Mouse (Mus musculus) forebrain, embryonic 16.5 days (tissue): ENCODE measurements at regions not wholly inside any gene's neighbourhood (a gene's known extent, or its start where the extent isn't known, plus 50 kb on each side); places are given as distances from the start of the nearest gene placed in this dataset.

Experiments used
- ATAC-seq: fragments of 200-750 bp; cut with Nextera tagmentation; 2 replicates; pipeline ENCODE4 v1.8.0; 2017; ENCODE audit warnings: mild to moderate bottlenecking, moderate library complexity
- H3K27ac ChIP-seq: fragments of 300-500 bp; sonication (generic); 2 replicates; pipeline ENCODE4 v1.5.1; 2014; ENCODE audit warnings: low read length, control low read depth
- H3K27me3 ChIP-seq: fragments of 300-500 bp; sonication (generic); replicated peaks from 2 replicates; pipeline ENCODE4 v1.6.1; 2014; ENCODE audit warnings: low read length; ENCODE audit not compliant: control insufficient read depth, insufficient read depth
- H3K36me3 ChIP-seq: fragments of 300-500 bp; sonication (generic); 2 replicates; pipeline ENCODE4 v1.6.1; 2014; ENCODE audit not compliant: control insufficient read depth, insufficient read depth
- H3K4me1 ChIP-seq: fragments of 300-500 bp; sonication (generic); replicated peaks from 2 replicates; pipeline ENCODE4 v1.6.1; 2014; ENCODE audit warnings: low read length; ENCODE audit not compliant: control insufficient read depth, insufficient read depth
- H3K4me2 ChIP-seq: fragments of 300-500 bp; sonication (generic); 2 replicates; pipeline ENCODE4 v1.6.1; 2014; ENCODE audit warnings: mild to moderate bottlenecking, low read length, control low read depth
- H3K4me3 ChIP-seq: fragments of 300-500 bp; sonication (generic); replicated peaks from 2 replicates; pipeline ENCODE4 v1.5.1; 2014; ENCODE audit warnings: mild to moderate bottlenecking, low read length, control low read depth
- H3K9ac ChIP-seq: fragments of 300-500 bp; sonication (generic); replicated peaks from 2 replicates; pipeline ENCODE4 v1.6.1; 2014; ENCODE audit warnings: low read depth, low read length, control low read depth
- H3K9me3 ChIP-seq: fragments of 300-500 bp; sonication (generic); 2 replicates; pipeline ENCODE4 v1.6.1; 2016; ENCODE audit warnings: low read length; ENCODE audit not compliant: control insufficient read depth
- WGBS: fragments of 180-500 bp; shearing (Covaris S2); extraction: QIAGEN DNeasy Blood & Tissue Kit; methylation state at CpG from one replicate; pipeline ENCODE4 v1.1.7; 2014; 5-methylcytosine and 5-hydroxymethylcytosine counted together

- no peaks in the 10 kb centered on the region for H3K9me3 ChIP-seq
- ATAC-seq = no peak
- H3K27me3 ChIP-seq = no peaks in the 10 kb centered on the region
- WGBS = 69% methylated on average over 4 of the region's 4 CpGs
- H3K36me3 ChIP-seq = no peaks in the 10 kb centered on the region
- H3K9ac ChIP-seq = no peak overlapping the region
- H3K4me2 ChIP-seq = no peak overlapping the region
- H3K4me1 ChIP-seq = peaks cover 15% of the 10 kb centered on the region
- H3K27ac ChIP-seq = no peak overlapping the region
- H3K4me3 ChIP-seq = no peak overlapping the region
These were observed 141.9 kb upstream of the Tle3 start for GRCm38 (mm10) chr9:61230306-61230705.

DNA sequence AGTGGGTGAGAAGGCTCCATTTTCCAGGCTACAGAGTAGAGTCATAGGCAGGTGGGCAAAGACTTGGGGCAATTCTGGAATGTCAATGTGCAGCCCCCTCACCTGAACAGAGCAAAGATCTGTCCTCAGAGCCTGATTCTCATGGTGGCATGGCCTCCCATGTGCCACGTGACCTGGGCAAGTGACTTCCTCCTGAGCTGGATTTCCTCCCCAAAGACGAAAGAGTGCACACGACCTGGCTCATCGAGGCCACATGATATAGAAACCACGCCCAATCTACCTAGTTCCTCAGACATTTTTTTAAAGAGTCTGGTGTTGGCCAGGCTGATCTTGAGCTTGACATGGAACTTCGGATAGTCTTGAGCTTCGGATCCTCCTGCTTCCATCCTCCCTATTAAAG, 139.5 kb upstream of the Tle3 start:
- H3K4me1 ChIP-seq = peaks cover 22% of the 10 kb centered on the region
- no peak overlapping the region for H3K4me3 ChIP-seq
- no peak overlapping the region for H3K27ac ChIP-seq
- WGBS = 92% methylated on average over 7 of the region's 7 CpGs
- H3K4me2 ChIP-seq = no peak overlapping the region
- no peaks in the 10 kb centered on the region for H3K27me3 ChIP-seq
- no peak for ATAC-seq
- H3K9ac ChIP-seq = no peak overlapping the region
- no peaks in the 10 kb centered on the region for H3K36me3 ChIP-seq
- H3K9me3 ChIP-seq = no peaks in the 10 kb centered on the region

DNA sequence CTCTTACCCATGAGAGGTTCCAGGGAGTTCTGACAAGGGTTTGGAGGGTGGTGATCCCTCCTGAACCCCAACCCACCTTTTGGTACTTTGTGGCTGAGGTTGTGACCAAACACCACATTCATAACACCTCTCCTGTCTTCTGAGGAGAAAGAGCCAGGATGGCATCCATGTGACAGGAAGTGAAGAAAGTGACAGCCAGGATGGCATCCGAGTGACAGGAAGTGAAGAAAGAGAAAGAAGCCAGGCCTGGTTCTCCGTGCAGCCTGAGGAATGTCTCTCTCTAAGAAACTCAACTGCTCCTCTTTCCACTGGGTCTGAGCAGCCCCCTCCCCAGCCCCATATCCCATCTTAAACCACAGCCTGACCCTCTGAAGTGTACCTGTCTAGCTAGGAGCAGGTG, 138.9 kb upstream of the Tle3 start:
- no peaks in the 10 kb centered on the region for H3K36me3 ChIP-seq
- H3K9me3 ChIP-seq = no peaks in the 10 kb centered on the region
- ATAC-seq = no peak
- no peak overlapping the region for H3K27ac ChIP-seq
- no peak overlapping the region for H3K4me2 ChIP-seq
- H3K4me3 ChIP-seq = no peak overlapping the region
- H3K4me1 ChIP-seq = peaks cover 16% of the 10 kb centered on the region
- H3K9ac ChIP-seq = no peak overlapping the region
- no peaks in the 10 kb centered on the region for H3K27me3 ChIP-seq
- WGBS = 89% methylated on average over 2 of the region's 2 CpGs

- Histone ChIP-seq H3K9me3 (no peaks in the 10 kb centered on the region), H3K27me3 (0 out of 2 replicates have a peak, but pooled peaks cover 2% of the 10 kb centered on the region), H3K4me3 (no peak overlapping the region), H3K27ac (peak overlapping the region; percentile 24; the same call in 1 of the 2 replicates), H3K36me3 (no peaks in the 10 kb centered on the region), H3K9ac (no peak overlapping the region), H3K4me2 (no peak overlapping the region), H3K4me1 (peaks cover 19% of the 10 kb centered on the region)
- WGBS = 4% methylated on average over 17 of the region's 17 CpGs
- ATAC-seq = peak; percentile 80
These were observed 136.2 kb upstream of the Tle3 start for GRCm38 (mm10) chr9:61235653-61236610.

GRCm38 (mm10) chr9:61238687-61239250, 133.4 kb upstream of the Tle3 start:
- peaks cover 27% of the 10 kb centered on the region for H3K4me1 ChIP-seq
- ATAC-seq = no peak
- WGBS = 27% methylated on average over 4 of the region's 4 CpGs
- H3K9me3 ChIP-seq = no peaks in the 10 kb centered on the region
- no peak overlapping the region for H3K4me3 ChIP-seq
- no peaks in the 10 kb centered on the region for H3K36me3 ChIP-seq
- no peak overlapping the region for H3K27ac ChIP-seq
- 0 out of 2 replicates have a peak, but pooled peaks cover 2% of the 10 kb centered on the region for H3K27me3 ChIP-seq
- H3K4me2 ChIP-seq = no peak overlapping the region
- H3K9ac ChIP-seq = no peak overlapping the region

GRCm38 (mm10) chr9:61239328-61239727, 132.8 kb upstream of the Tle3 start:
- Histone ChIP-seq H3K9ac (no peak overlapping the region), H3K4me3 (no peak overlapping the region), H3K4me1 (peaks cover 27% of the 10 kb centered on the region), H3K27ac (no peak overlapping the region), H3K9me3 (no peaks in the 10 kb centered on the region), H3K36me3 (no peaks in the 10 kb centered on the region), H3K4me2 (no peak overlapping the region), H3K27me3 (0 out of 2 replicates have a peak, but pooled peaks cover 2% of the 10 kb centered on the region)
- ATAC-seq = no peak
- WGBS = 81% methylated on average over 4 of the region's 4 CpGs

DNA sequence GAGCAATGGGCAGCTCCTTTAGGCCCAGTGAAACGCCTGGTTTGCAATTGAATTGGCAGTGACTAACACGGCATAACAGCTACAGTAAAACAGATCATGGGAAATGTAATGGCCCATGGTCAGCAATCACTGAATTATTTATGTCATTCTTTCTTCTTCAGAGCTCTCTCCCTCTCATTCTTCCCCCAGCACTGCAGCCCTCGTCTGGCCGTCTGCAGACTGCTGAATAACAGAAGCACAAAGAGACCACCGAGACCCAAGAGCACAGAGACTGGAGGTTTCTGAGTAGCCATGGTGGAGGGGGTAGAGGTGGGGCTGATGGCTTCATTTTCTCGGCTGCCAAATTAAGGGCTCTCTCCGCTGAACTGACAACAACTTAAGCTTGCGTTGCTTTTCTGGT, 130.7 kb upstream of the Tle3 start:
- Histone ChIP-seq H3K36me3 (no peaks in the 10 kb centered on the region), H3K4me3 (no peak overlapping the region), H3K9ac (no peak overlapping the region), H3K9me3 (no peaks in the 10 kb centered on the region), H3K4me2 (no peak overlapping the region), H3K4me1 (peaks cover 16% of the 10 kb centered on the region), H3K27me3 (0 out of 2 replicates have a peak, but pooled peaks cover 2% of the 10 kb centered on the region), H3K27ac (no peak overlapping the region)
- 13% methylated on average over 8 of the region's 8 CpGs for WGBS
- peak; percentile 86 for ATAC-seq

DNA sequence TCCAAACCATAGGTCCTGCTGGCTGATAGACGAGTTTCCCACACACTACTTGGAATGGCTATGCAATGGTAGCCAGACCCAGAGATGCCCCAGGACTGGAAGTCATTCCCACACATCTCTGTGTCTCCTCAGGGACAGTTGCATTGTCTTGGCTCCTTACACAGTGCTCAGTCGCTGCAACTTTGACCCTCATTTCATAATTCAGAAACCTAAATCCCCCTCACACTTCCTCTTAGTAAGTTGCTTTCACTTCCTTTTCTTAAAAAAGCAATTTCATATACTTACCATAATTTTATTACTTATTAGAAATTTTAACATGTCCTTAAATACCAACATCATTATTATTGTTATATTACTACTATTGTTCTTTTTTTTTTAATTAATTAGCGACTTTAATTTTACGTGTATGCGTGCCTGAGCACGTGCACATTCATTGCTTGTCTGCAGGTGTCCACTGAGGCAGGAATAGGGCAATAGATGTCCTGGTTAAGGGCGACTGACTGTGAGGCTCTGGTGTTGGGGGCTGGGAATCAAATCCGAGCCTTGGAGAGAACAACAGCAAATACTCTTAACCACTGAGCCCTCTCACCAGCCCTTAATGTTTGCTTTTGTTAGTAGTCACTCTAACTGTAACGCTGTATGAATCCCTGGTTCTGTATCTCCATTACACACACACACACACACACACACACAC, 129.9 kb upstream of the Tle3 start:
- Histone ChIP-seq H3K27me3 (0 out of 2 replicates have a peak, but pooled peaks cover 2% of the 10 kb centered on the region), H3K4me1 (peaks cover 16% of the 10 kb centered on the region), H3K9me3 (no peaks in the 10 kb centered on the region), H3K9ac (no peak overlapping the region), H3K4me3 (no peak overlapping the region), H3K36me3 (no peaks in the 10 kb centered on the region), H3K4me2 (no peak overlapping the region), H3K27ac (no peak overlapping the region)
- no peak for ATAC-seq
- 64% methylated on average over 9 of the region's 9 CpGs for WGBS

DNA sequence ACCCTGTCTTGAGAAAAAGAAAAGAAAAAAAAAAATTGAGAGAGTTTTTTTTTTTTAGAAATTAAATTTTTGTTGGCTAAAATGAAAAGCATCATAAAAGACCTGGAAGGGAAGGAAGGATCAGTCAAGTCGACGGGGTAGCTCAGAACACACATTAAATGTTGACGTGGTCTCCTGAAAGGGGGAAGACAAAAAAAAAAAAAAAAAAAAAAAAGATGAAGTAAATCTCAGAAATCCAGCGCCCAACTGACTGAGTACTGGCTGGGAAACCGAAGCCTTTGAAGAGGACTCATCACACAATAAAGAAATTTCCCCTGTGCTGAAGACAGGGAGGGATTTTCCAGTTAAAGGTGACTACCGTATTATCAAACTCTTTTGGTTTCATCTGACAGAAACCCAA, 128.9 kb upstream of the Tle3 start:
- Histone ChIP-seq H3K9me3 (no peaks in the 10 kb centered on the region), H3K4me3 (no peak overlapping the region), H3K27ac (no peak overlapping the region), H3K4me1 (peaks cover 16% of the 10 kb centered on the region), H3K27me3 (0 out of 2 replicates have a peak, but pooled peaks cover 2% of the 10 kb centered on the region), H3K36me3 (no peaks in the 10 kb centered on the region), H3K9ac (no peak overlapping the region), H3K4me2 (no peak overlapping the region)
- 74% methylated on average over 6 of the region's 6 CpGs for WGBS
- no peak for ATAC-seq
